Comparison of ENCODE assay signal across 22 mouse cellular contexts in genomic region chr13:23610393-23610792, GRCm38 (mm10). TPM values are rescaled to one million over a fixed set of nuclear protein-coding genes. Genes with fewer than 3 reads are reported as not detected.
DNase-seq lines count a peak whose midpoint lies in the region; ATAC-seq and TF ChIP-seq lines count a peak whose summit lies in the region.
"Had no signal": no experiment of that assay in that cellular context is flagged by ENCODE, and none has a peak within 500 bp of the region (broad histone marks: within the 10 kb centered on the region; RNA-seq: fewer than 3 reads in every experiment).

No protein-coding gene starts in this region.

- H3K4me1 ChIP-seq in liver, embryonic 13.5 days (replicated peaks), result peaks cover 28% of the 10 kb centered on the region
- peaks cover 8 to 16% of the 10 kb centered on the region in 2 experiments; a peak in 3 of 4 replicates for H3K4me1 ChIP-seq in CH12.LX (ENCODE audit: control insufficient read depth in 1 of 2, insufficient read depth in 2 of 2)
- H3K4me1 ChIP-seq: forebrain, embryonic 13.5 days; heart, embryonic 10.5 days; heart, embryonic 15.5 days; hindbrain, embryonic 13.5 days had no signal

- no peak overlapping the region for H3K4me2 ChIP-seq in liver, embryonic 13.5 days
- H3K4me2 ChIP-seq in CH12.LX (ENCODE audit: insufficient read depth, low read depth, poor library complexity, severe bottlenecking), result no peak overlapping the region
- H3K4me2 ChIP-seq: forebrain, embryonic 13.5 days; heart, embryonic 15.5 days; hindbrain, embryonic 13.5 days had no signal

- in situ Hi-C loops in CH12.LX (cut with MboI; ENCODE audit: low pct_ligation_motif_present, low pct_unique_long_range_greater_than_20kb, low sequenced_read_pairs), result no loop called here

- no peaks in the 10 kb centered on the region for H3K9me3 ChIP-seq in liver, embryonic 13.5 days (replicated peaks)
- no peaks in the 10 kb centered on the region for H3K9me3 ChIP-seq in CH12.LX (replicated peaks; ENCODE audit: low read length)
- H3K9me3 ChIP-seq: forebrain, embryonic 13.5 days; heart, embryonic 10.5 days; heart, embryonic 15.5 days; hindbrain, embryonic 13.5 days had no signal

- dilution Hi-C loops in CH12.LX (cut with MboI; ENCODE audit: extremely low pct_ligation_motif_present, extremely low pct_unique_long_range_greater_than_20kb, low sequenced_read_pairs), result no loop called here

- TF ChIP-seq CTCF in CH12.LX (conservative IDR thresholded peaks at IDR 0.05 in 1 of 2, IDR thresholded peaks at IDR 0.05 in 1 of 2; ENCODE audit: low read depth in 2 of 2, low read length in 2 of 2), result no peak

- no peak for TF ChIP-seq RAD21 in CH12.LX (IDR thresholded peaks at IDR 0.05; ENCODE audit: low read depth, low read length)

- peak overlapping the region; percentile 86 for H3K27ac ChIP-seq in liver, embryonic 13.5 days
- H3K27ac ChIP-seq in CH12.LX (ENCODE audit: insufficient read depth, low read depth), result no peak overlapping the region
- H3K27ac ChIP-seq: forebrain, embryonic 13.5 days; heart, embryonic 10.5 days; heart, embryonic 15.5 days; hindbrain, embryonic 13.5 days; hindbrain, postnatal 0 days had no signal

- ATAC-seq in liver, embryonic 13.5 days (ENCODE audit: low read depth), result no peak
- ATAC-seq: activated CD4-positive, CD25-positive, alpha-beta regulatory T cell, adult 4 months; CD4-positive, CD25-positive, alpha-beta regulatory T cell, adult 4 months; forebrain, embryonic 13.5 days; hindbrain, postnatal 0 days had no signal

- no peak for DNase-seq in liver, embryonic 13.5 days
- DNase-seq in liver, result no peak
- peak; percentile 69 for DNase-seq in 416B (ENCODE audit: low read depth)
- no peak for DNase-seq in CH12.LX (ENCODE audit: extremely low read depth)
- peak; percentile 69 for DNase-seq in R1 (ENCODE audit: low read depth, low spot score)
- no peak for DNase-seq in thymus, postnatal 36 days
- no peak for DNase-seq in urinary bladder, postnatal 4 days (ENCODE audit: low spot score in 2 of 2)
- DNase-seq: adrenal gland, postnatal 14 days; B cell, adult 2 months; cerebellum, adult 11-12 months; cerebellum, adult 9-10 months; cerebellum, postnatal 25 days; gastrocnemius, postnatal 36 days; heart, adult 18-20 months; heart, postnatal 14 days had no signal

- TF ChIP-seq EP300 in CH12.LX (IDR thresholded peaks at IDR 0.05; ENCODE audit: low read length), result no peak

- no peak overlapping the region for H3K9ac ChIP-seq in liver, embryonic 13.5 days
- no peak overlapping the region for H3K9ac ChIP-seq in CH12.LX (ENCODE audit: insufficient read depth, low read depth)
- H3K9ac ChIP-seq: forebrain, embryonic 13.5 days; heart, embryonic 15.5 days; hindbrain, embryonic 13.5 days had no signal

- TF ChIP-seq POLR2A in CH12.LX (IDR thresholded peaks at IDR 0.05; ENCODE audit: low read depth, low read length), result no peak

- WGBS in liver, embryonic 13.5 days (ENCODE audit: insufficient replicate concordance), result 53% methylated on average over 2 of the region's 2 CpGs

- no peaks in the 10 kb centered on the region for H3K27me3 ChIP-seq in liver, embryonic 13.5 days
- no peaks in the 10 kb centered on the region for H3K27me3 ChIP-seq in CH12.LX (replicated peaks)
- H3K27me3 ChIP-seq: forebrain, embryonic 13.5 days; heart, embryonic 15.5 days; hindbrain, embryonic 13.5 days had no signal

- H3K79me2 ChIP-seq in CH12.LX (replicated peaks; ENCODE audit: control insufficient read depth, extremely low read depth, insufficient read depth, poor library complexity, severe bottlenecking), result no peaks in the 10 kb centered on the region

- H3K36me3 ChIP-seq in liver, embryonic 13.5 days, result peaks cover 14% of the 10 kb centered on the region
- H3K36me3 ChIP-seq in CH12.LX (replicated peaks in 1 of 2; ENCODE audit: control insufficient read depth in 1 of 2, insufficient read depth in 1 of 2, low read length in 1 of 2), result peaks cover 2 to 27% of the 10 kb centered on the region in 2 experiments
- H3K36me3 ChIP-seq: heart, embryonic 10.5 days; heart, embryonic 15.5 days; hindbrain, embryonic 13.5 days had no signal

- H3K4me3 ChIP-seq in liver, embryonic 13.5 days (replicated peaks), result no peak overlapping the region
- H3K4me3 ChIP-seq in CH12.LX (replicated peaks in 1 of 3; ENCODE audit: low read depth in 2 of 3, low read length in 2 of 3, poor library complexity in 1 of 3), result no peak overlapping the region
- H3K4me3 ChIP-seq: forebrain, embryonic 13.5 days; heart, embryonic 10.5 days; heart, embryonic 15.5 days; hindbrain, embryonic 13.5 days had no signal

TF ChIP-seq in CH12.LX, 34 proteins besides CTCF, POLR2A, EP300 and RAD21:
- TF ChIP-seq BHLHE40 (IDR thresholded peaks at IDR 0.05; ENCODE audit: low read depth, low read length) (no peak), TBP (conservative IDR thresholded peaks at IDR 0.05; ENCODE audit: low read depth, low read length) (peak; percentile 90), USF2 (conservative IDR thresholded peaks at IDR 0.05; ENCODE audit: low read depth, low read length) (no peak)

RNA-seq across cellular contexts. Expression of gene Hist1h2be, which starts 10.5 kb away (rescaled TPM):
- 1.3 and 2.0 TPM in 2 replicates for polyA plus RNA-seq in liver, embryonic 13.5 days (2015; fragmentation: Nextera tagmentation; extraction: Ambion mirVana)
- 268 and 282 TPM in 2 replicates for total RNA-seq in CH12.LX (2012; rRNA removed)
- 3.4 and 4.7 TPM in 2 replicates for total RNA-seq in CH12.LX (2014; rRNA removed)
- polyA plus RNA-seq in CH12.LX (2012; ENCODE audit: insufficient read length, low read depth), result 0.57 and 0.70 TPM in 2 replicates

RNA-seq across cellular contexts. Expression of gene Hist1h1e, which starts 12.0 kb away (rescaled TPM):
- 24.3 and 26.2 TPM in 2 replicates for polyA plus RNA-seq in liver, embryonic 13.5 days (2015; fragmentation: Nextera tagmentation; extraction: Ambion mirVana)
- total RNA-seq in CH12.LX (2012; rRNA removed) (486 and 504 TPM in 2 replicates), CH12.LX (2014; rRNA removed) (12.2 and 18.3 TPM in 2 replicates)
- 1.5 and 1.9 TPM in 2 replicates for polyA plus RNA-seq in CH12.LX (2012; ENCODE audit: insufficient read length, low read depth)

RNA-seq across cellular contexts. Expression of gene Hist1h4d, which starts 29.0 kb away (rescaled TPM):
- 116 and 152 TPM in 2 replicates for polyA plus RNA-seq in liver, embryonic 13.5 days (2015; fragmentation: Nextera tagmentation; extraction: Ambion mirVana)
- total RNA-seq in CH12.LX (2012; rRNA removed) (1,558 and 1,831 TPM in 2 replicates), CH12.LX (2014; rRNA removed) (13.8 and 27.7 TPM in 2 replicates)
- polyA plus RNA-seq in CH12.LX (2012; ENCODE audit: insufficient read length, low read depth), result 2.4 and 6.7 TPM in 2 replicates

RNA-seq across cellular contexts. Expression of gene Hist1h3d, which starts 34.8 kb away (rescaled TPM):
- polyA plus RNA-seq in liver, embryonic 13.5 days (2015; fragmentation: Nextera tagmentation; extraction: Ambion mirVana), result 5.9 and 7.2 TPM in 2 replicates
- total RNA-seq in CH12.LX (2012; rRNA removed) (164 and 182 TPM in 2 replicates), CH12.LX (2014; rRNA removed) (10.3 and 13.5 TPM in 2 replicates)
- polyA plus RNA-seq in CH12.LX (2012; ENCODE audit: insufficient read length, low read depth), result 0.65 and 0.94 TPM in 2 replicates
- polyA plus RNA-seq: activated CD4-positive, CD25-positive, alpha-beta regulatory T cell, adult 4 months; CD4-positive, CD25-positive, alpha-beta regulatory T cell, adult 4 months had no signal

RNA-seq across cellular contexts. Expression of gene Hist1h2ad, which starts 36.2 kb away (rescaled TPM):
- 1.2 and 4.3 TPM in 2 replicates for polyA plus RNA-seq in liver, embryonic 13.5 days (2015; fragmentation: Nextera tagmentation; extraction: Ambion mirVana)
- total RNA-seq in CH12.LX (2012; rRNA removed) (744 and 796 TPM in 2 replicates), CH12.LX (2014; rRNA removed) (9.1 and 13.2 TPM in 2 replicates)
- polyA plus RNA-seq in CH12.LX (2012; ENCODE audit: insufficient read length, low read depth), result 0.53 TPM in 1 of 2 replicates, not detected in the other
- polyA plus RNA-seq: hindbrain, postnatal 0 days had no signal

Comparison
In these comparisons a context has a peak if more than half of its experiments do, and no peak if none do; other contexts are left out.
1. DNase-seq: peak in 416B (single experiment) and R1 (single experiment); none in liver, embryonic 13.5 days (single experiment), liver (single experiment), CH12.LX (single experiment), thymus, postnatal 36 days (0 of 2) and urinary bladder, postnatal 4 days (0 of 2).
2. RNA of gene Hist1h4d, which starts 29.0 kb away (polyA plus RNA-seq): 116 to 152 TPM in liver, embryonic 13.5 days; 2.4 to 6.7 TPM in CH12.LX; every median in the first group is over 10 times any median in the second.